Mouse (Mus musculus): Measurements from ENCODE around the gene Notch3. TPM values are rescaled to one million over a fixed set of nuclear protein-coding genes. Genes with fewer than 3 reads are reported as not detected.
"Not testable (repeated sequence)": the region's sequence is repeated elsewhere in the genome, so short reads cannot be mapped to it uniquely, and the experiment has no call there.

Gene Notch3
- 10 to 100 TPM in 2 of 4 experiments, 1 to 10 TPM in 2; 8.6 to 12.2 (median 9.7) TPM for total RNA-seq (2022)

DNA sequence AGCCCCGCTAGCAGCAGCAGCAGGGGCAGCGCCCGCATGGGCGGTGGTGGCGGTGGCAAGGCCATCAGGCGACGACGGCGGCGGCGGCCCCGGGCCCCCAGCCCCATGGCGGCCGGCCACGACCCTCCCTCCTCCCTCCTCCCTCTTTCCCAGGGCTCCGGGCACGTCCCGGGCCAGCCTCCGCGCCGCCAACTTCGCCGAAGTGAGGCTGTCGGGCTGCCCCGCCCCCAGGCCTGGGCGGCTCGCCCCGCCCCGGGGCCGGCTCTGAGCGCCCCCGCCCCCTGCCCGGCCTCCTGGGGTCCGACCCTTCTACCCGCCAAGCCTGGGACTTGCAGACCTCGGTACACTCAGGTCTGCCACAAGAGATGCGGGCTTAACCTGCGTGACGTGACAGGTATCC, at the start of gene Notch3:
TSS of gene Notch3 (minus strand) at position 166 of the 400 bp plus-strand sequence.
- DNase-seq (ENCODE audit: low spot score in 2 of 2), result no peak

DNA sequence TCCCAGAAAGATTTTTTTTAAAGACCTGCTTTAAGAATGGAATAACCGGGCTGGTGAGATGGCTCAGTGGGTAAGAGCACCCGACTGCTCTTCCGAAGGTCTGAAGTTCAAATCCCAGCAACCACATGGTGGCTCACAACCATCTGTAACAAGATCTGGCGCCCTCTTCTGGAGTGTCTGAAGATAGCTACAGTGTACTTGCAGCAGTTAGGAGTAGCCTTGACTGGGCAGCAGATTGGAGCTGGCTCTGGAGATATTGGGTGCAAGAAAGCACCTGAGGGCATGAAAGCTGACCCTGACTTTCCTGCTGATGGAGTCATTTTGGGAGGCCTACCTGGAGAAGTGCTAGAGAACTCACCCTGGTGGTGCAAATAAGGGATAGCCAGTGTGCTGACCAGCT, 48.9 kb upstream of the Notch3 start:
- not testable (repeated sequence) for DNase-seq (ENCODE audit: low spot score in 2 of 2)

DNA sequence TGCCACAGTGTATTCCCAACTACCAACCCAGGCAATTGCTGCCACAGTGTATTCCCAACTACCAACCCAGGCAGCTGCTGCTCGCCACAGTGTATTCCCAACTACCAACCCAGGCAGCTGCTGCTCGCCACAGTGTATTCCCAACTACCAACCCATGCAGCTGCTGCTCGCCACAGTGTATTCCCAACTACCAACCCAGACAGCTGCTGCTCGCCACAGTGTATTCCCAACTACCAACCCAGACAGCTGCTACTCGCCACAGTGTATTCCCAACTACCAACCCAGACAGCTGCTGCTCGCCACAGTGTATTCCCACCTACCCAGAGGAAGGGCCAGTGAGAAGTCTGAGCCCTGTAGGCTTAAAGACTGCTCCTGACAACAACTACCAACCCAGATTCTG, 44.9 kb upstream of the Notch3 start:
- DNase-seq (ENCODE audit: low spot score in 2 of 2), result not testable (repeated sequence)

DNA sequence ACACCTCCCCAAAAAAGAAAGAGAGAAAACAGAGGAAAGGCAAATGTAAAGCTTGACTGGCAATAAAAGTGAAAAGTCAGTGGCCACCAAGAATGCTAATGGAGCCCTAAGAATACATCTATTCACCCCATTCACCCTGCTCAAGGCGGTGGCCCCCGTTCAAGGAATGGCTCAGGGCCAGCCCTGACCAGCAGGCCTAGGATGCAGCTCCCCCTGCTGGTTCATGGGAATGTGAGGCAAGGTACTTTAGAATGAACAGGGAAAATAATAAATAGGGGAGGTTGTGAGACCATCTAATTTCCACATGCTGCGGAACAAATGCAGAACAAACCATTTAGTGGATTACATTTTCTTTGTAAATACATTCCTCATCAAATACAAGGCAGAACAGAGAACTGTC, 43.1 kb upstream of the Notch3 start:
- no peak for DNase-seq (ENCODE audit: low spot score in 2 of 2)

DNA sequence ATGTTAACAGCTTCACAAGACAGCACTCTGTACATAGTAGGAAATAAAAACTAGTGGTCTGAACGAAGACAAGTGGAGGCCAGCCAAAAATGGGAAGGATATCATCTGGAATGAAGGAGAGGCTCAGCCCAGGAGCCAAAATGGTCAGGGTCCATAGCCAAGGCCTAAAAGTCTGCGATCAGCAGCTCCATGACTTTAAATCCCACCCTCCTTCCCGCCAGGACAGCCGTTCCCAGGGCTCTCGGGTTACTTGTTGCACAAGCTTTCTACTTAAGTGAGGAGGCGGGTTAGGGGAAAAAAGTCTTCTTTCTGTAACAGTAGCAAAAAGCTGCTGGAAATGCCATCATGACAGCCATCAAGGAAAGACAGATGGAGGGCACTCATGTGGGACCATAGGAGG, 42.5 kb upstream of the Notch3 start:
- DNase-seq (ENCODE audit: low spot score in 2 of 2), result no peak

DNA sequence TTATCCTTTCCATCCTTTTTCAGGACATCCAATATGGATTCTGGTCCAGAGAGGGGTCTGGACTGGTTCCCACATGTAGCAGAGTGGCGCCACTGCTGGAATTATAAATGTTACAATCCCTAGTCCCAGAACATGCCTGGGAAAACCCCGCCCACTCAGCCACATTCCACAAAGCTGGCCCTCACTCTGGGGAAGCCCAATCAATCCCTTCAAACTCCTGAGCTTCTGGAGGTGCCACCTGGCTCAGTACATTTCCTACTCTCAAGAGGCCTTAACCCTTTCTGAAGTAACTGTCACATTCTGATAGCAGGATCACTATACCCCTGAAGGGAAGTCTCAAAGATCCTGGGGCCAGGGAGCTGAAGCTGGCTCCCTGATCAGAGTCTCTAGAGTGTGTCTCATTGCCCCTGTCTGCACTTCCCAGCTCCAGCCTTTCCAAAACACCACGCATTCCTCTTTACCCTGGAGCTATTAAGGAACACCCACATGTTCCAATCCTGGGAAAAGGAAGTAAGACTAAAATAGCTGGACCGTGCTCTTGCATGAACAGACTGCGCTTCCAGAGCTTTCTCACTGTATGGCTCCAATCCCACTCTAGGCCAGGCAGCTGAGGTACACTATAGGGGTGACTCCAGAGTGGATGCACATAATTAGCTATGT, 41.1 kb upstream of the Notch3 start:
- no peak for DNase-seq (ENCODE audit: low spot score in 2 of 2)

DNA sequence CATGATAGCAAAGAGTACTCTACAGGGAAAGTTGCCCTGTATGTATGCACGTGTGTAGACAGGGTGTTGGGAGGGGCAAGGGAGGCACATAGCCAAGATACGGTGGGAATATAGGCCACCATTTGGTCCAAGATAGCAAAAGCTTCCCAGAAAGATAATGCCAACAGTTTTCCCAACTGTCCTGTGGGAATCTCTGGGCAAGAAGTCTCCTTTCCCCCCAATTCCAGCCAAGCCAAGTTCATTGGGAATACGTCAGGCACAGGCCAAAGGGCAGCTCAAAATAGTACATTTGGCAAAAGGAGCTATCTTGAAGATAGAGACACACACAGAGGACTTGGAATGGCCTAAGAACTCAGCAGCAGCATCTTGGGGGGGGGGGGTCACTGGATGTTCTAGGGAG, 38.7 kb upstream of the Notch3 start:
- no peak for DNase-seq (ENCODE audit: low spot score in 2 of 2)

DNA sequence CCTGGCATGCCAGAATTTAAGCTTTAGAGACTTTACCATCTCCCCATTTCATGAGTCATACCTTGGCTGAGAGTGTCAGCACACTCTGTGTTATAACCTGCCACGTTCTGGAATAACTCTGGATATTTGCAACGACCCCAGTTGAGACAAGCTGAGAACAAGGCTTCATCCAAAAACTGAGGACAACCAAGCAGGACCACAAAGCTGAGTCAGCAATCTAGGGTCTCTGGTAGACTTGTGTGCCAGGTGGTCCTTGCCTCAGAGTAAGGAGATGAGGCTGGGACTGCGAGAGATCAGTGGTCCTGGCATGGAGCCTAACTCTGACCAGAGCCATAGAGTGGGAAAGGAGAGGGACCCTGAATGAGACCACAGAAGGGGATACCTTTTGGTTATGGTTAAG, 36.3 kb upstream of the Notch3 start:
- no peak for DNase-seq (ENCODE audit: low spot score in 2 of 2)

DNA sequence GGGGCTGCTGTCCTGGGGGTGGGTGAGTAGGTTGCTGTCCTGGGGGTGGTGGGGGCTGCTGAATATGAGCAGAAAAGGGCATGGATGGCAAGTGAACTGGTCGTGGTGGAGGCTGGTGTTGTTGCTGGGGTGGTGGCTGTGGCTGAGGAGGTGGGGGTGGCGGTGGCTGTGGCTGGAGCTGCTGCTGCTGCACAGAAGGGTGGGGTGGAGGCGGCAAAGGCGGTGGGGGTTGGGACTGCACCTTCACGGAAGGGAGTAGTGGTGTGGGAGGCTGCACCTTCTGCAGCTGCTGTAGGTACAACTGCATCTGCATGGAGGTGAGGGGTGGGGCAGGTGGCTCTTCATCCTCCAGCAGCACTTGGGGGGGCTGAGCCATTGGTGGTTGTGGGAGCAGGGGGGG, 34.4 kb upstream of the Notch3 start:
- no peak for DNase-seq (ENCODE audit: low spot score in 2 of 2)

DNA sequence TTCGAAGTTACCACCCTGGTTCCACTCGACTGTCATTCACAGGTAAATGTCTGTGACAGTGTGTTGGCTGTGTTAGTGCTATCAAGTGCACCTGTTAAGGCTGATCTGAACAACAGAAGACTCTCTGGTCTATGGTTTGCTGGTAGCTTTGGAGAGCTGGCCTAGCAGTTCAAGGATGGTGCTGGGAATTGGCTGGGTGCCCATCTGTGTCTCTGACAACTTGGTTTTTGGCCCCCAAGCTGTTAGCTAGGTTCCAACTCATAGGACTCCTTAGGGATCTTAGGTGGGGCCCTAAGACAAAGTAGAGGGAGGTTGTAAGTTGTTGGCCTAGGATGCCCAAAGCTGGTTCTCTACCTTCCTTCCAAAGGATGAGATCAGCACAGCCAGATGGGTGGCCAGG, 33.1 kb upstream of the Notch3 start:
- DNase-seq (ENCODE audit: low spot score in 2 of 2), result no peak

DNA sequence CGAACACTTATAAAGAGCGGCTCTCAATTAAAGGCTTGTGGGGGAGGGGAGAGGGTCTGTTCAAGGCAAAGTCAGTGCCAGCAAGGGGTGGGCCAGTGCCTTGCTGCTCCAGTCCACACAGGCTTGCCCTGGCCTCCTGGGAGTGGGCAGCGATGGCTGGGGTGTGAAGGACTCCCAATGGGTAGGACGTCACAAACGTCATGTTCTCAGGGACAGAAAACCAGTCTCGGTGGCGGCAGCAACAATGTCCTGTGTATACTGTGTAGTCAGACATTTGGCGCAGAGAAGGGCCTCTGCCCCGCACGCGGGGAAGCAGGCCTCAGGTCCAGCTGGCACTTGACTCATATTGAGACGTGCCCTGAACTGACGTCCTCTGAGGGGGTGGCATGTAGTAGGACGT, 30.5 kb upstream of the Notch3 start:
- no peak for DNase-seq (ENCODE audit: low spot score in 2 of 2)

DNA sequence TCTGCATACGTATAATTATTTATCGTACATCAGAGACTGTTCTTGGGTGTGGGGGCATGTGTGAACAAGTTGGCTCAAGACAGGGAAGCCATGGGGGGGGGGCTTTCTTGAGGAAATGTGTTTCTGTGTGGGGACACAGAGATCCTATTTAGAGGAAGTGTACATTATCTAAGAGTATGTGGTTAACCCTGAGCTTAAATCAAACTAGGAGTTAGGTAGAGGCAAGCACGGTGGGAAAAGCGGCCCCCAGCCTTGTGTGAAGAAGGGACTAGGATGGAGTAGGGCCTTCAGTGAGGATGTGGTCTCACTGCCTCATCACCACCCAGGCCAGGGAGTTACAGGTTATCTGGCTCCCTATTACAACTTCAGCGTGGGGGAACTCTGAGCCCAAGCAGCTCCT, 29.1 kb upstream of the Notch3 start:
- DNase-seq (ENCODE audit: low spot score in 2 of 2), result no peak

DNA sequence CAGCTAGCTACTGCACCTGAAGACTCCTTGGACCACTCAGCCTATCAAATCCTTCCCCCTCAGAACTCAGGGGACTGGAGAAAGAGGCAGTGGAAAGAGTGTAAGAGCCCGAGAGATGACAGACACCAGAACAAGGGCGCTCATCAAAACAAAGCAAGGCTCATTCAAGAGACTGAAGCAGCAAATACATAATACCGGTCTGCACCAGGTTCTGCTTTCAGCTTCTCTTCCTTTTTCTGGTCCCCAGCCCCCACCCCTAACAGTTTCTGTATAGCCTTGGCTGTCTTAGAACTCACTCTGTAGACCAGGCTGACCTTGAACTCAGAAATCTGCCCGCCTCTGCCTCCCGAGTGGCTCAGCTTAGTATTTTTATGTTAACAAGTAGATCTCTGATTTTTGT, 26.4 kb upstream of the Notch3 start:
- no peak for DNase-seq (ENCODE audit: low spot score in 2 of 2)

DNA sequence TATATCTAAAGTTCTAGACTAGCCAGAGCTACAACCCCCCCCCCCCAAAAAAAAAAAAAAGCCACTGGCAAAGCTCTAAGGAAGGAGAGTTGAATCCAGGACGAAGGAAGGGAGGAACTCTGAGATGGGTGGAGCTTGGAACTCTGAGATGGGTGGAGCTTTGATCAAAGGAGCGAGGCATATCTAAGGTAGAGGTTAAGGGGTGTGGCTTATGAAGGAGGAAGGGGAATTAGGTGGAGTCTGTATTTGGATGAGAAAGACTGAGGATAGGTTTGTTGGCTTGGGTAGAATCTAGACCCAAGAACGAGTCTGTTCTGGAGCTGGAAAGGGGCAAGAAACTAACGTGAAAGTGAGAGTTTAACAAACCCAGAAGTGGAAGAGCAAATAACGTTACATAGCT, 23.2 kb upstream of the Notch3 start:
- DNase-seq (ENCODE audit: low spot score in 2 of 2), result no peak

DNA sequence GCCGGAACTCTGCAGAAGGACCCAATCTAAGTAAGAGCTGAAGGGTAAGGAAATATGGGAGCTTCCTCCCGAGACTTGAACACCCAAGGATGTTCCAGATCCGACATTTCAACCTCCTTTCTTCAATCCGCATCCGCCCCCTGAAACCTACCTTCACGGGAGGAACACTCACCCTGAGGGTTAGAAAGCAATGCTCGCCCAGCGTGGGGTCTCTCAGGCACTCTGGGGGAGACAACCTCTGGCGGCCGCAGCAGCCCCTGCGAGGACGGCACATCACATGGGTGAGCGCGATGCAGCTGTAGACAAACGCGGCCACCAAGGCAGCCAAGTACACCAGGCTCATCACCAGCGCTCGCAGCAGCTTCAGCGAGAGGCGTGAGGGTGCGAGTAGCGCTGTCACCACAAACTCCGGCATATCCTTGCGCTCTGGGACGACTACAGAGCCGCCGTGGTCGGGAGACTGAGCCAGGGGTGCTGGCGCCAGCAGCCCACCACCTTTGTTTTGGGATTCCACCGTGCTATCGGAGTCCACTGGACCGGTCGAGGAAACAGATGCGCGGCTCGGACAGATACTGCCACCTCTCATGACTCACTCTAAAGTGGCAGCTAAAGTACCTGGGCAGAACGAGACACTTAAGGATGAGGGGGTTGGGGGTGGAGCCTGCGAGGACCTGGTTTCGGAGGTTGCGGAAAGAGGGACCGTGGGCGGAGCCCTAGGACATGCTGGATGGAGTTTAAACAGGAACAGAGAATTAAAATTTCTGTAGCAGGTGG, 22.4 kb upstream of the Notch3 start, which contains the start of gene Ephx3:
TSS of gene Ephx3 (minus strand) at position 687 of the 774 bp plus-strand sequence.
- DNase-seq (ENCODE audit: low spot score in 2 of 2), result no peak

DNA sequence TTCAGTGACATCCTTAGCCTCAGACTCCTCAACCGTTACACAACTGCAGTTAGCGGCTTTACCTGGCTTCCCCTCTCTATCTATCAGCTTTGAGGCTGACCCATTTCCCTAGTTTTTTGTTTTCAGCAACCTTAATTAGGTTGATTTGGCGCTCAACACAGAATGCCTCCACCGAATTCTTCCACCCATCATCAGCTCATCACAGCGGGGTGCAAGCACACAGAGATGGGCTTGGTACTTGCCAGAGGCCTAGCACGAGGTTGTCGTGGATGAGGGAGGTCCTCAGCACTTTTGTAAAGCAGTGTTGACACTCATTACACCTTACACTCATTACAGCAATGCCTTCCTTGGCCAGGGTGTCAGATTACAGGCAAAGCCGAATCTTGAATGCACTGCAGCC, 16.4 kb upstream of the Notch3 start:
- no peak for DNase-seq (ENCODE audit: low spot score in 2 of 2)

DNA sequence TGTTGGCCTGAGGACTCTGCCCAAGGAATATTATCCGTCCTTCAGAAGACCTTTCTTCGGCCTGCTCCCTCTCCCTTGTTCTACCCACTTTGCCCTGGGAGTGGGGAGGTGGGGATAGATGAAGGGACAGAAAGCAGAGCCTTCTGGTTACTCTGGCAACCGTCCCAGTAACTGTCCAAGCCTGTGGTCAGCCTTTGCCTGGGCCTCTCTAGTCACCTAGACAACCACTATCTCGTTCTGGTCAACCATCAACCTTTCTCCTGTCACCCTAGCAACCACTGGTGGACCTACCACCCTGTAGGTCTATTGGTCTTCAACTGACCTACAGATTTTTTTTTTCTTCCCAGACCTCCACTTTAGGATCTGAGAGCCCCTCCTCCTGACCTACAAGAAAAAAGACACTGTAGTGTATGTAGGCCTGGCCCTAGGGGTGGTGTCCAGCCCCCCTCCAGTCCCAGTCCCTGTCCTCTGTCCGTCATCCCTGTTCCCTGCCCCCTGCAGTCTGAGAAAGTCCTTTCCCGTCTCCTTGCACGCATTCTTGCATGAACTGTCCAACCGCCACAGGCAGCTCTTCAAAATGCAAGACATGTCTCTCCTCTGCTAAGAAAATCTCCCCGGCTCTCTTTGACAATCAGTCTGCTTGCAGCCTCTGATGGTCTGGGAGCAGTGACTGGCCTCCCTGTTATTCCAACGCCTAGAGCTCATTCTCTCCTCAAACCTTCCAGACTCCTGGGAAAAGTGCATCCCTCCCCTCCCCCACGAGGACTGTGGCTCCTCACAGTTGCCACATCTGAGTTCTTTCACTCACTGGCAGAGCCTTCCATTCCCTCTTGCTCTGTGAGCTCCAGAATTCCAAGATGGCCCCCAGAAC, 13.2 kb upstream of the Notch3 start:
- DNase-seq (ENCODE audit: low spot score in 2 of 2), result no peak

DNA sequence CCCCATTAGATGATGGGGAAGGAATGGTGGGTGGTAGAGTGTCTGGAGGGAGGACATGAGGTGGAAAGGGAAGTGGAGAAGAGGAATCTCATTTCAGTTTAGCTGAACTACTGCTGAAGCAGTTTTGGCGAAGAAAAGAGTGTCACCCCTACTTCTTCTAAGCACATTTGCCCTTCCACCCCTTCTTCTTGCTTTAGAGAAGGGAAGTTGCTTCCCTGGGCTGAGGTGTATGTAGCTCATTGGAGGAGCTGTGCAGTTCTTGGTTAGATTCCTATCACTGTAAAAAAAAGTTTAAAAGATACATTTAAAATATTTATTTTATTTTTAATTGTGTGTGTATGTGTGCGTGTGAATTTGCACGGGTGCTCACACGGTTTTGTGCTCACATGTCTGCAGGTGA, 10.3 kb upstream of the Notch3 start:
- no peak for DNase-seq (ENCODE audit: low spot score in 2 of 2)

DNA sequence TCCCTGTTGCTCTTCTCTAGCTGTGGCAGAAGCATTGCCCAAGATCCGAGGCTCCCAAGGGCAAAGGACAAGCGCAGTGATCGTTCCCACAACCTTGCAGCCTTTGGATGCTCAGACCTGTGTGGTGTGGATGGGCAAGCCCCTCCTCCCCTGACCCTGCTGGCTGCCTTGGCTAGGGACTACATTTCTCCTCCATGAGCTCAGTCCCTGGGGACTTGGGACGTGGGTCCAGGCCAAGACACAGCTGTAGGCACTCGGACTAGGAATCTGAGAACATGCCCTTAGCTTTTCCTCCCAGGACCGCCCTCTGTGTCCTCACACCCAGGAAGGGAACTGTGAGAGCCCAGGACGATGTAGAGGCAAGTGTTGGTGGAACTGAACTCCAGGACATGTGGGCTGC, 6.5 kb upstream of the Notch3 start:
- DNase-seq (ENCODE audit: low spot score in 2 of 2), result no peak

DNA sequence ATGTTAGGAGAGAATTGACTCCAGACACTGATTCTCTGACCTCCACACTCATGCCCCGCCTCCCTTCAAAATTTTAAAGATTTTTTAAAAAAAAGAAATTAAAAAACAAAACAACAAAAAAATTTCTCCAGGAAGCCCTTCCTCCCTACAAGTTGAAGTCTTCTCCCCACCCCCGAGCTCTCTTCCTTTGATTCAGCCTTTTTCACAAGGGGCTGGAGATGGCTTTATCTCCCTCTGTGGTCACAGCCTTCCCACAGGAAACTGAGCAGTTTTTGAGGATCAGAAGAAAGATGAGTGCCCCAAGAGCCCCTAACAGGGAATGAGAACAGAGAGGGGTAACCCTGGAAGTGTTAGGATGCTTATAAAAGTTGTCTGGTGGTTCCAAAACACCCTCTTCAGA, 5.8 kb upstream of the Notch3 start:
- no peak for DNase-seq (ENCODE audit: low spot score in 2 of 2)

DNA sequence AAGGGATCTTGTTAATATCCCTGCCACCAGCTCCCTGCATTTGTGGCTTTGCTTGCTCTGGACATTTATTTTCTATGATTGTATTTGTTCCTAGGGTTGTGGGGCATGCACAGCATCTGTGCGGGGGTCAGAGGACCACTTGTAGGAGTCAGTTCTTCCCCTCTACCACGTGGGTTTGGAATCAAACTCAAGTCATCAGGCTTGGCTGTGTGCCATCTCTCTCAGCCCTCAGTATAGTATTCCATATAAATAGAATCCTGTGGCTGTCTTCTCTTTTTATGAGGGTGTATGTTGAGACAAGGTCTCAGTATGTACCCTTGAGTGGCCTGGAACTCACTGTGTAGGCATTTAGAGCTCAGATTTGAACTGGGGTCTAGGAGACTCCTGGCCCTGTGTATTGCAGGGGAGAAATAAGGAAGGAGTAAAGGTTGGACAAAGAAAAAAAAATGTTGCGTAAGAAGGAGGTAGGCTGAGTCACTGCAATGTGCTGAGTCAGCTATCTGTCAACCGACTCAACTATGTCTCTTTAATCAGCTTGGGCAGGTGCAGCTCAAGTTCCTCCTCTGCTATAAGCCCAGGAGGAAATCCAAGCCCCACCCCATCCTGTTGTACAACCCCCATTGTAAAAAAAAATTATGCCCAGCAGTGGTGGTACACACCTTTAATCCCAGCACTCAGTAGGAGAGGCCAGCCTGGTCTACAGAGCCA, 3.0 kb upstream of the Notch3 start:
- DNase-seq (ENCODE audit: low spot score in 2 of 2), result no peak

Measured in left cerebral cortex, adult 8-10 months (tissue).